Mouse (Mus musculus) liver, embryonic 14.5 days (tissue): ENCODE measurements around the gene Hdac11.

Experiments used
- CTCF ChIP-seq: IDR thresholded peaks from 2 replicates; pipeline ENCODE4 v1.5.1; 2016; ENCODE audit warnings: antibody characterized with exemption, low read depth, control low read depth
- EP300 ChIP-seq: IDR thresholded peaks from 2 replicates; pipeline ENCODE4 v1.6.1; 2016; ENCODE audit warnings: antibody characterized with exemption, low read depth

DNA sequence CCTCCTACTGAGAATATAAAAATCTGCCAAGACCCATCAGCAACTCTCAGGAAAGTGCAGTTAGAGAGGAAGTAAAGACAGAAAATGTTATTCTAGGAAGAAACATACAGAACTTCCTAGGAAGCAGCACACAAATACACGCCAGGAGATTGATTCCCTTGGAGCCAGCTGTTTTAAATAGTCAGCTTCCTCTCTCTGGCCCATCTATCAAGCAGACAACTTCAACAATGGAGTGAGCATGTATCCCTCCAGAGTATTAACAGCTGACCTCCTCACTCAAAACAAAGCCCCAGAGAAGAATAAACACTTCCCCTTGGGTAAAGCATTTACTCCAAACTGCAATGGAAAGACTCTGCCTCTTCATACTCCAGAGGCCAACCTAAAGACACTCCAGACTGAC, 41.3 kb upstream of the Hdac11 start:
- TF ChIP-seq CTCF (no peak), EP300 (no peak)
